Mouse (Mus musculus) thymus, postnatal 36 days (tissue): ENCODE data around the gene Dnajb3.
"Not testable (repeated sequence)": the region's sequence is repeated elsewhere in the genome, so short reads cannot be mapped to it uniquely, and the experiment has no call there.

ENCODE experiments used
- DNase-seq, 2 experiments: peaks; one replicate each; pipeline ENCODE4 v3.0.0; 2022; ENCODE audit warnings: mixed read lengths in 2 of 2

Dnajb3 gene

GRCm38 (mm10) chr1:88215466-88216380 is 10.1 kb upstream of the Dnajb3 start:
- no peak for DNase-seq

- no peak for DNase-seq
Measured at GRCm38 (mm10) chr1:88214462-88214952, 8.9 kb upstream of the Dnajb3 start.

- DNase-seq, result peak in 1 of 2 experiments; percentile 5
Measured at GRCm38 (mm10) chr1:88213766-88214461, 8.3 kb upstream of the Dnajb3 start.

- DNase-seq, result no peak
Measured at GRCm38 (mm10) chr1:88213061-88213460, 7.5 kb upstream of the Dnajb3 start.

- DNase-seq, result no peak
Measured at GRCm38 (mm10) chr1:88212341-88213045, 6.9 kb upstream of the Dnajb3 start.

- no peak for DNase-seq
Measured at GRCm38 (mm10) chr1:88211812-88212211, 6.2 kb upstream of the Dnajb3 start, which contains the start of gene Ugt1a1. Gene Ugt1a1, plus strand, starts transcription at chr1:88211959.

- no peak for DNase-seq
Measured at GRCm38 (mm10) chr1:88206843-88207479, 1.4 kb upstream of the Dnajb3 start.

- no peak for DNase-seq
Measured at GRCm38 (mm10) chr1:88200456-88200855, 5.1 kb downstream of the Dnajb3 start, which contains the start of gene Ugt1a2. Gene Ugt1a2, plus strand, starts transcription at chr1:88200601.

GRCm38 (mm10) chr1:88199996-88200395 is 5.6 kb downstream of the Dnajb3 start:
- DNase-seq, result no peak

GRCm38 (mm10) chr1:88197443-88197842 is 8.1 kb downstream of the Dnajb3 start:
- no peak for DNase-seq

GRCm38 (mm10) chr1:88195687-88196086 is 9.9 kb downstream of the Dnajb3 start:
- no peak for DNase-seq

- no peak for DNase-seq
Measured at GRCm38 (mm10) chr1:88192136-88192535, 13.4 kb downstream of the Dnajb3 start.

- no peak for DNase-seq
Measured at GRCm38 (mm10) chr1:88186325-88186935, 19.2 kb downstream of the Dnajb3 start.

- DNase-seq, result no peak
Measured at GRCm38 (mm10) chr1:88179657-88180056, 25.9 kb downstream of the Dnajb3 start.

GRCm38 (mm10) chr1:88172190-88172589 is 33.4 kb downstream of the Dnajb3 start:
- DNase-seq, result not testable (repeated sequence)

GRCm38 (mm10) chr1:88165711-88166110 is 39.9 kb downstream of the Dnajb3 start, which contains the start of gene Ugt1a5:
Gene Ugt1a5, plus strand, starts transcription at chr1:88166012.
- no peak for DNase-seq

GRCm38 (mm10) chr1:88158430-88158829 is 47.2 kb downstream of the Dnajb3 start:
- no peak for DNase-seq
